Mouse (Mus musculus) A20 (cell line): Measurements from ENCODE around the gene Pard3b.
A peak's percentile ranks its signal among the peaks of the same experiment; 100 is the strongest.

Experiments
- DNase-seq: peaks from one replicate; pipeline ENCODE4 v3.0.0-alpha.2; 2011; ENCODE audit warnings: low read depth, low spot score

Gene Pard3b

DNA sequence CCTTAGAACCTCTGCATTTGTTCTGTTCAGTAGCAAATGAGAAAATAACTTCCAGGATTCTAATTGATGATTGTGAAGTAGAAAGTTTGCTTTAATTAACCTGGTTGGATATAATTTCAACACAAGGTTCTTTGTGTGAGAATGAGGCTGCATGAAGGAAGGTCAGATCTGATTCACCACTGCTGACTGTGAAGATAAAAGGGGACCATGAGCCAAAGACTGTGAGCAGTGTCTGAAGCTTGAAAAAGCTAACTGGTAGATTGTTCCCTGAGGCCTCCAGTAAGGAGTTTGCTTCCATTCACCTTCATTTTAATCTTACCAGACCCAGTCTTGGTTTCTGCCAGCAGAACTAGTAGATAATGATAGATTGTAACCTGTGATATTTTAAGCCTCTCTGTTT lies 108.9 kb downstream of the Pard3b start:
- no peak for DNase-seq

DNA sequence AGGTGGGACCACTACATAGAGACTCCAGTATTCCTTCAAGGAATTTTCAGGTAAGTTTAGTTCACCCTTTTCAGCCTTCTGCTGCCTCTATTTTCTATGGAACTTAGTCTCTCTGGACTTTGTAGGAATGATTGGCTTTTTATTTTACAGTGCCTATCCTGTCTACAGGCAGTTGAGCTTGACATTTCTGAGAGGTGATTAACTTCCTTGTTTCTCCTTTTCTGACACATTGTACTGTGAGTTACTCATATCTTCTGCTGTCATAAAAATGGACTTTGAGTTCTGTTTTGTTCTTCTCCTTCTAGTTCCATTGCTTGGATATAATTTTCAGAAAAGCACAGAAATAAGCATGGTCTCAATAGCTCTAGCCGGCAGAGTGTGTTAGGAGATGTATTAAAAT lies 112.4 kb downstream of the Pard3b start:
- no peak for DNase-seq

DNA sequence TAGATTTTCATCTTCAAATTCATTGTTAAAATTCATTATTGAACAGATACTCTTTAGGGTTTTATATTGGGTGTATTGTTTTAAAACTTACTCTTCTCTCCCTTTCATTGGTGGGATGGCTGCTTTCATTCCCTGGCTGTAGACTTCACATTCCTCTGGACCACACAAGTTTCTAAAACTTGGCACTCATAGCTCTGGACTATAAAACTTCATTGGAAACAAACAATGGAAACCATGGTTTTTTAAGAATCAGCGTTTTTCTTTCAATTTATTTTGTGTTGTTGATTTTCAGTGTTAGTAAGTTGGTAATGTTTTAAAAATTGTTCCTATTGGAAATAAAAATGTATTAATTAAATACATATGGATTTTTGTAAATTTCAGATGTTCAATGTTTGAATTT lies 118.1 kb downstream of the Pard3b start:
- no peak for DNase-seq

DNA sequence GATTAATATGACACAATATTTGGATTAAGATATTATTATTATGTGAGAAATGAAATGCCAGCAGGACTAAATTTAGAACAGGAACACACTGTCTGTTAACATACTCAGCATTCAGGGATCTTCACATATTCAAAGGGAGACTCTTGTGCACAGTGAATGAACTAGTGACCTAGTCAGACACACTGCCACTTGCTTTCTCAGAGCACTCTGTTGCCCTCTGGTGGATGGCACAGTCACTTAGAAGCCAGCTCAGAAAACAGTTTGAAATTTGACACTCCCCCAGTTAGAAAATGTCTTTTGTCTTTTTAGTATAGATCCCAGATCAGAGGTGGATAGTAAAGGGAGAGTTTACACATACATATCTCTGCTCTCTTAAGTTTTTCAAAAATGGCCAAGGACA lies 132.6 kb downstream of the Pard3b start:
- peak; percentile 1 for DNase-seq

DNA sequence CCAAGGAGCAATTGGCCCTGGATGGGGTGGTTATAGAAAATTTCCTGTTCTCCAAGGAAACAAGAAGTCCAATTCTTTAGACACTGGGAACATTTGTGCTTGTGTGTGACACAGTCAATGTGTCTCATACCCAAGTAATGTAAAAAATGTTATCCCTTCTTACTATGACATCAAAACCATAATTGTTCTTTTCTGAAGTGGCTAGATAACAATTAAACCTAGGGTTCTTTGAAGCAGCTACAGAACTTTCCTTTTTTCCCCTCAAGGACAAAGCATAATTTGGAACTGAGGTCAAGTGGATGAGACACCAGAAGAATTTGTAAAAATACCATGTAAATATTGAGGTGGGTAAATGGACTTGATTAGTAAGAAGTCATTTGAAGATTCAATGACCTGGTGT lies 140.1 kb downstream of the Pard3b start:
- no peak for DNase-seq

DNA sequence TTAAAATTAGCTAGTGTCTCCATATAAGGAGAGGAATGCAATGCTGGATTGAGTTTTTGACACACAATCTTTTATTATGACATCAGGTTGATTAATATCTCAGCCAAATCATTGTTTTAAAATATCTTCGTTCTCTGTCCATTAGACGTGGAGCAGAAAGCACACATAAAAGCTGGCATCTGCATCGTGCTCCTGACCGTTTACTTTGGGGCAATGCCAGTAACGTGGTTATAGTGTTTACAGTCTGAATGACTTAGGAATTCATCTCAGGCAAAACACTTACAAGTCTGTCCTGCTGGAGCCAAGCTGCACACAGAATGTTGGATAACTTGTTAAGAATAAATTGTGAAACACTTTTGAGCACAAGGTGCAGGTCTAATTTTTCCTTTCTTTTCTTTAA lies 141.3 kb downstream of the Pard3b start:
- DNase-seq: no peak

DNA sequence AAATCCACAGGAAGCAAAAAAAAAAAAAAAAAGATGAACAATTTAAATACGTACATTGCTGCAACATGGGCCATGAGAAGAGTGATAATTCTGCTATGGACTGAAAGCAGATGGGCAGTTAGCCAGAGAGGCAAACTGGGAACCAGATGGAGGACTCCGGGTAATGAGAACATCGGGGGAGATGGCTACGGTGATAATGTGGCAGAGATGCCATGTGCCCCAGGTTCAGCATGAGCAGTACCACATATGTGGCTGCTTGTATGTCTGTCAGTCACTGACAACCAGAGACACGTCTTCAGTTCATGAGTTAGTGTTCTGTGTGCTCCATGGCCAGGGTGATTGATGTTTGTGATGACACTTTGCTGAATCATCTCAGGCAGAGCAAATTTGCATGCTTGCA lies 157.7 kb downstream of the Pard3b start:
- DNase-seq: no peak

DNA sequence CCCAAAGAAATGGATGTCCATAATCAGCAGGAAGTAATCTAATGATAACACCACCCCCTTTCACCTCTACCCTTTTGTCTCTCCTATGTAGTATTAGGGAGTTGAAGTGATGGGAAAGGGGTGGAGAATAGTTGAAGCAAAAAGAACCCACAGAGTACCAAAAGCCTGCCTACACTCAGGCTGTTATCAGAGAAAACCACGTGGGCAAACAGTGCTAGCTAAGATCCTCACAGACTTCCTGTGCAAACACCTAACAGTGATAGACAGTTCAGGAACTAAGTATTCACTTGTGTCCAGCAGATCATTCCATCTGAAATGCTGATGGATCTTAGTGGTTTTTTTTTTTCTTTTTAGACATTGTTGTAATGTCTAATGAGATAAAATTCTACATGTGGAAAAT lies 181.6 kb downstream of the Pard3b start:
- DNase-seq: no peak

DNA sequence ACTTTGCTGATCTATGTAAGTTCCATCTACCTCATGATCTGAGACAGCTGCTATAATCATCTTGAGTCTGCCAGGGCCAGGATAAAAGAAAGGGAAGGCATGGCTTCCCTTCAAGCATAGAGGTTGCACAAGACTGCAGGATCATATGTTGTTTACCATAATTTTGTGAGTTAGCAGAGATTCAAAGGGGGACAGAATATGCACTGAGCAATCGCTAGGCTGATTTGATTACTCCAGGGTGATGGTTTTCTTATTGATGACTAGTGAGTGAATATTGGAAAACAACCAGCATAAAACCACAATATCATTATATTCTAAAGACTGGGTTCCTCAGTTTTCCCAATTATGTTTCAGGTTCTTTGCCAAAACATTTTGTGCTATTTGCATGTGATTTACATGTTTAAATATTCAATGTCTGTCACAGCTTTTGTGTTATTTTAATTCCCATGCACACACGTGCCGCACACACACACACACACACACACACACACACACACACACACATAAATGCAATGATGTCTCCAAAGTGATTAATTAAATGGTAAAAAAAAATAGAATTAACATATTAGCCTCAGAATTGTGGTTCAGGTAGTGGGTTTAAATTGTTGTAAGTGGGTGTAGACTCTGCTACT lies 187.1 kb downstream of the Pard3b start:
- no peak for DNase-seq

DNA sequence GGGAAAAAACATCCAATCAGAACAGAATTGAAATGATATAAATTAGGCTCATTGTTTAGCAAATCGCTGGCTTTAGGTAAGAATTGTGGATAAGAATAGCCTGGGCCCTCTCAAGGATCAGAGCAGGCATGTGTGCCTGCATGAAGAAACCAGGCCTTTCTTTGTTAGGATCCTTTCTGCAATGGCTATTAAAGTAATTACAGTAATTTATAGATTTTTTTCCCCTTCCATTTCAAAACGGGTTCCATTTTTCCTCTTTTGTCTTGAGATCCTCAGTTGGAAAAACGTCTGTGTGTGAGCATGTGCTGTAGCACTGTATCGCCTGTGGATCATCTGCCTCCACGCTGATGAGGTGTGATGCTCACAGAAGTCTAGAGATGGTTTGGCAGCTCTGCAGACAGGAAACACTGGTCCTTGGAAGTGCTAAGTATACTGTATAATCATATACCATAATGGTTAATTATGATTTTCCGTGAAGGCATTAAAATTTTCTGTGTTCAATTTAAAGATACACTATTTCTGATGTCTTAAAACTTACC lies 198.5 kb downstream of the Pard3b start:
- DNase-seq: no peak

DNA sequence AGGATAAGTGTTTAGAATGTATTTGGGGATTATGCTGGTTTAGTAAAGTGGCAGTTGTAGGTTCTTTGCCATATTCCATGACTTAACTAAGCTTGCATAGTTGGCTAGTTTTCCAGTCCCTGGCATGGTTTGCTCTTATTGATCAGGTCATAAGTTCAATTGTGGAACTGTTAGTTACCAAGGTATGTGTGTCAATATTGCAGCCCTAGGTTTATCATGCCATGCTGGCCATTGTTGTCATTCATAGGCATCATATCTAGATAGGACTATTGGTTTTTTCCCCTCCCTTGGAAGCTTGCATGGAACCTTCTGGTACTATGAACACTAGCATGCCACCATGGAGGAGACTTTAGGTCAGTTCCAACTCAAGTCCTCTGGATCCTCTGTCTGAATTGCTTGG lies 208.0 kb downstream of the Pard3b start:
- no peak for DNase-seq

DNA sequence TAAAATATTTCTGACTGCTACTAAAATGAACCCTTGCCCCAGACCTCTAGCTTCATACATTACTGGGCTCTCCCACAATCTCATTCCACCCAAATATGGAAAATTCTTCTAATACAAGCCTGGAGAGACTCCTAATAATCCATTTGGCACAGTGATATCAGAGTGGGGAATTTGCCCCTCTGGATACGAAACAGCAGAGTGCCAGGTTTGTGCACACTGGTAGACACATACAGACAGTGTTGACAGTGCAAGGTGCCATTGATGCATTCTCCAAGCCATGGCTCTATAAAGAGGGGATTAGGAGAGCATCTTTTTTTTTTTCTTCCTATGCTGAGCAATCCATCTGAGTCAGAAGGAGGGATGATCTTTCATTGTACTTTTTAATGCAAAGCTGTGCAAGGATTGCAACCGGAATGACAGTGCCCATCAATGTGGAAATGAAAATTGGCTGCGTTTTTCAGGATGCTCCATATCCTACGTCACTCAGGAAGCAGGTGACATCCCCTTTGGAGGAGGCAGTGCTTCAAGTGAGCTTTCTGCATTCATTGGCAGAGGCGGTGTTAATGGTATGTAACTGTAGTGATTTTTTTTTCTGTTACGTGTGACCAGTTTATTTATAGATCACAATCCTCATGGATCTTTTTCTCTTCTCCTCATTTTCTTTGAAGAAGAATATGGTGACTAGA lies 210.5 kb downstream of the Pard3b start:
- no peak for DNase-seq

DNA sequence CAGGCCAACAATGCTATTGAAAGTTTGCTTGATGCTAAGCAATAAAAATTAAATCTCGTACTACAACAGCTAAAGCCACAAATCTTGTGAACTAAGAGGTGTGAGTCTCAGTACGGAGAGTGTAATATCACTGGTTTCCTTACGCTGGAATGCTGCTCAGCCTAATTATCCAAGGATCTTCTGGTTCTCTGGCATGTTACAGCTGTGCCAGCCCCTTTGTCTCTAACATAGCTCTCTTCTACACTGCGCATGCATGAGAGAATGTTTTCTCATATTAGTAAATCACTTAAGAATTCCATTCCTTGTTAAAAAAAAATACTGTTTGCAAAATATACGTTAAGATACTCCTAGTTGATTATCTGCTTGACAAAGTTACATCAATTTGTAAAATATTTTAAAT lies 211.8 kb downstream of the Pard3b start:
- no peak for DNase-seq

DNA sequence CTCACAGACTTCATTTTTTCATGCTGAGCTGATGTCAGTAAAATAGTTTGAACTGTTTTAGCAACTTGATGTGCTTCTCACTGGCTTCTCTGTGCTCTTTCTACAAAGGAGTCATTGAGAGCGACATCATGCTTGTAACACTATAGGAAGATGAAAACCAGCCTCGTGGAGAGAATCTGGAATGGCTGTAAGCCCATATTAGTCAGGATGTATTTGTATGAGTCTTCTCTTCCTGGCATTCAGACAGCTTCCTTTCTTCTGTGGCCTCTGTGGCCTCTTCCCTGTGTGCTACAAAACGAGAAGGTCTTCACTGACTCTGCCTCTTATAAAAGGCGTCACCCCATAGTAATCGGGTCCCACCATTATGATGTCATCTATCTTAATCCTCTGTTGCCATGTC lies 212.6 kb downstream of the Pard3b start:
- DNase-seq: no peak

DNA sequence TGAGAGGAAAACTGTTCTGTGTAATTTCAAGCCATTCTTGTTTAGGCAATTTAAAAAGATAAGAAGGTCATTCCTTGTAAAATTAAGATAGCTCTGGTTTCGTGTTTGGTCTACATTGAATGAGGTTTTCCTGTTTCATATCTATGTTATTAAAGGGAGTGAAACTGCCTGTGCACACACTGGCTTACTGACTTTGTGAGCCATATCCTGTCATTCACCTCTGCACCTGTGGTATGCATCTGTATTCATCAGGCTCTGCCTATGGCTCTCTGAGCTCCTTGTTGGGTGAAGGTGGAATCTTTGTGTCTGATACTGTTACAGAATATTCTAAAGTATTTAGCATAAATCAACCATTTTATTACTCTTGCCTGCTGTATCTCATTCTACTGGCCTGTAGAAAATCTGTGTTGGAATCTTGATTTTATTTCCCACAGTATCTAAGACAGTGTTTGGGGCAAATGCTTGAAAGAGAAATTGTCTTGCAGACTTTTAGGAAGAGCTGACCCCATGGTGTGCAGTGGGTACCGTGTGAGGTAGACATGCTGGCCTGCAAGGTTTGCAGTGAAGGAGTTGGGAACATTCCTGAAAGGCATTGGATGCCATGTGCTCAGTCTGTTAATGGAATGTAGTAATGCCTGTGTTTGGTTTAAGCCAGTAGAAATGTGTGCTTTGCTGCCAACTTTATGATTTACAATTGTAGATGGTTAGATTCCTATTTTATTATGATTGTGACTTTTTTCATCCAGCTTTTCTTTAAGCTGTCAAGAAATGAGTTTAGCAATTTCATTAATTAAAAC lies 228.9 kb downstream of the Pard3b start:
- DNase-seq: no peak

DNA sequence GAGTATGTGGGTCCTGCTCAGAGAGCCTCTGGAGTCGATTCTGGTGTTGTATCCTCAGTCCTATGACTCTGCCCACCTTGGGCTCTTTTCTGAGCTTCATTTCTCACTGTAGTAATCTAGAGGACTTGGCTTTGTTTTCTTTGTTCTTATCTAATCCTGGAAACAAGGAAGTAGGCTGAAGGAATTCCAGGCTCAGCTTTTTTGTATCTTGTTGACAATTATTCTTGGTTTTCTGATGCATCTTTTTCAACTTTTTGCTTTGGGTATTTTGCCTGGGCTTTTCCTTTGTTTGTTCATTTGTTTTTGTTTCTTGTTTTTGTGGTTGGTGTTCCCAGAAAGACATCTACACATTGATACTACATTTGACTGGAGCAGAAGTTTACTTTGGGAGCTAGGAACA lies 236.3 kb downstream of the Pard3b start:
- no peak for DNase-seq

DNA sequence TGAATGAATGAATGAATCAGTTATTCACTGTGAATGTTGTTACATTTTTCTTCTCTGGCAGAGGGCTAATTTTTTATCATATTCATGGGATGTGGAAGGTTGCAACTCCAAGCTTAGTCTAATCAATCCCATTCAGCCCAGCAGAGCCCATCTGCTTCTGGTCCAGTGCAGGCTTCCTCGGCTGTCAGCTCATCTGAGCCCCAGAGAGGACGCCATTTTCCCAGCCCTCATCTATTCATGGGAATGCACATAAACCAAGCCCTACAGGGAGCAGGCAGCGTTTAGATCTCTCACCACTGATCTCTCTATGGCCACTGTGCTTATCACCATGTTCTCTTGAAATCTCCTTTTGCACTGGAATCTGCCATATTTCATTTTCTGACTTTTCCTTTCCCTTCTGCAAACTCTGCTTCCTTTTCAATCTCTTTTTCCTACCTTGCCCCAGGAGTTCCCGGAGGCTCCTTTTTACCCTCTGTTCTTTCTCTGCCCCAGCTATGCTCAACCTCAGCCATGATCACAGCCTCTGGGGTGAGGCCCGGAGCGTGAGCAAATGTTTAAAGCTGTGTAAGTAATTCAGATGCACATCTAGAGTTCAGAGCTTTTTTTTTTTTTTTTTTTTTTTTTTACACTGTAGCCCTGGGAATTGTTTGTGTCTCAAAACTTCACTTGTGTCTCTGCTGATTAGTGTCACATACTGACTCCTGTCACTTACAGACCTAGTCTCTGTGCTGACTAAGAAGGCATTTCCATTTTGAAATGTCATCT lies 241.3 kb downstream of the Pard3b start:
- DNase-seq: no peak

DNA sequence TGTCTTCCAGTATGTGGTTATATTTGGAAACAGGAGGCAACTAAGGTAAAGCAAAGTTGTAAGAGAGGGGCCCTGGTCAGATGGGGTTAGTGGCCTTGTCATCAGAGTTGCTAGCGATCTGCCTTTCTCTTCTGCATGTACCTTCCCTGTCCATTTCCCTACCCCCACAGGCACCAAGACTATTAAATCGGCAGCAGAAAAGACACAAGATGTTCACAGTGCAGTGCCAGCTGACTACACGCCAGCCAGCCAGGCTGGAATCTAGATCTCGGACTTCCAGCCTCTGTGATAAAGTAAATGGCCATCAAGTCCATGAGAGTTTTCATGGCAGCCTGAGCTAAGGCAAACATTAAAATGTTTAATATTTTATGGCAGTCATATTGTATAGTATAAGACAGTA lies 257.4 kb downstream of the Pard3b start:
- DNase-seq: no peak

DNA sequence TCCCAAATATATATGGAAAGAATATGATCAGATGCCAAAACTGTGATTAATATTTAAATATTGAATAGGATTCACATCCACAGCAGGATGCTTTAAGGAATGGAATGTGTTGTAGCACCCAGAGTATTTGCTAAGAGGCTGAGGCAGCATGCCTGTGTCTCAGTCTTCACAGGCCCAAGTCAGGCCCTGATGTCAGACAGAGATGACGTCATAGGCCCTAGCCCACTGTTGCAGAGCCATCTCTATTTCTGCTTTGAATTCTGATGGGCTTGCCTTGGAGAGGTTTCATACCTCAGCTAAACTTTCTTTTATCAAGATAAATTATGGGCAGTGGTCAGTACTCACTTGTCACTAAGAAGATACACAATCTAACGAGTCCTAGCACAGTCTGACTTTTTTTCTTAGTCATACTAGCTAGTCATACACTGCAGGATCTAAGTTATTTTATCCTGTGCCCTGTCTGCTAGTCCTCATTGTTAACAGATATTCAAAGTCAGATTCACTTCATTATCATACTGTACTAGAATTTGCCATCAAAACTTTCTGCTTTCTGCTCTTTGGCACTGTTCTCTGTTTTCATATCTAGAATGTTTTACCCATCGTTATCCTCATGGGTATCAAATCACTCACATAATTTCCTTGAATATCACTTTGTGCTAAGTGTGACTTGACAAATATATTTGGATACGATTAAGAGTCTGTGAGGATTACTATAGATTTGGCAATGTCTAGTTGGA lies 264.8 kb downstream of the Pard3b start:
- DNase-seq: no peak

DNA sequence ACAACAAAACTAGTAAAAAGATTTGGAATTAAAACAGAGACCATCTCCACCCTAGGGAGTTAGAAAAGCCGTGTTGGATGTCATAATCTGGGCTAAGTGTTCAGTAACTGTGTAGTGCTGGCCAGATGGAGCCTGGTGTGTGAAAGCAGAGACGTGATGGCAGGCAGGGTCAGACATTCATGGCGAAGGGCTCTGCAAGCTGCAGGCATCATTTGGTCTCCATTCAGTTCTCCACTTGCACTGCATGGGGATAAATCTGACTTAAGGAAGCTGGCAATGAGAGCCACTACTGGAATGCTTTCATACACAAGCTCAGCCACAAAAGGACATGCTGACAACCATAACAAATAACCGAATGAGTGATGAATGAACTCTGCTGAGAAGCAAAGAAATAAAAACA lies 265.4 kb downstream of the Pard3b start:
- DNase-seq: no peak

DNA sequence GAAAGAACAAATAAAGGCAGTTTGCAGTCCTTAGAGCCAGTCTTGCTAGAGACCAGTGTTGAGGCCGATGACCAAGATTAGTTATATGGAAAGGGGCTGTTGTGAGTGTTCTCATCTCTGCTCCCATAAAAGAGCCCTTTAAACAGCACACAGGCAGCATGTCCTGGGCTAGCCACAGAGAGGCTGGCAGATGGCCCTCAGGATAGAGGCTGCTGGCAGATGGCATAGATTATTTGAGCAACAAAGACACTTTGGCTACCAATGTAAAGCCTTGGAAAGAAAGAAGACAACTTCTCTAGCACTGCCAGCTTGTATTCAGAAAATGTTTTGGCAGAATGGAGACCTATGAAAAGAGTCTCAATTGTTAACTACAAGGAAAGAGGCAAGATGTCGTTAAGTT lies 274.3 kb downstream of the Pard3b start:
- DNase-seq: no peak
